Mouse (Mus musculus): ENCODE data around the gene Psme1. TPM values are rescaled to one million over a fixed set of nuclear protein-coding genes. Genes with fewer than 3 reads are reported as not detected.

Psme1 gene
- polyA plus RNA-seq, 1 experiment: 81.7 TPM

DNA sequence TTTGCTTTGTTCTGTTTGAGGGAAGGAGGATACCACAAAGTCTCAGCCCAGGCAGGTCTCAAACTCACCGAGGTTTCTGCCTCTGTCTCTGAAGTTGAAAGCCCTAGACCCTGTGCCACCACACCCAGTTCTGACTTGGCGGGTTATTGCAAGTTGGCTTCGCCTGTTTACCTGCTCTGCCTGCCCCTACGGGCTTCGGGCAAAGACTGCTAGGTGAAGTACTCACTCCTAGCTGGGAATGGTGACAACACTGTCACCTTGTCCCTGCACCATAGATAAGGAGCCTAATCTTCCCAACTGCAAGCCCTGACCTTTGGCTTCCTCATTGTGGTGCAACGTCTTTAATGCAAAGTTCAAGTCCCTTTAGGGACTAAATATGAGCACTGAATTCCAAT lies 7.6 kb downstream of the Psme1 start:
- Histone ChIP-seq H3K36me3 (ENCODE audit: control insufficient read depth, insufficient read depth) (no peaks in the 10 kb centered on the region), H3K79me2 (ENCODE audit: control insufficient read depth, insufficient read depth) (no peaks in the 10 kb centered on the region), H3K27me3 (ENCODE audit: control insufficient read depth, insufficient read depth, insufficient read length) (no peaks in the 10 kb centered on the region), H3ac (ENCODE audit: control insufficient read depth, insufficient read length) (peak overlapping the region; percentile 67), H3K4me2 (ENCODE audit: low read depth) (peak overlapping the region; percentile 77), H3K4me3 (peak overlapping the region; percentile 33)
- TF ChIP-seq TCF3 (IDR thresholded peaks at IDR 0.05; ENCODE audit: insufficient read length, low read depth) (no peak), MAX (IDR thresholded peaks at IDR 0.05; ENCODE audit: low read depth) (no peak), SRF (IDR thresholded peaks at IDR 0.05; ENCODE audit: control insufficient read depth, insufficient read length, low read depth) (no peak), CEBPB (IDR thresholded peaks at IDR 0.05; ENCODE audit: insufficient read depth, poor library complexity, severe bottlenecking) (no peak), MYOD1 (IDR thresholded peaks at IDR 0.05; ENCODE audit: control insufficient read depth in 1 of 3, insufficient read length in 2 of 3, low read depth in 2 of 3) (no peak), USF1 (IDR thresholded peaks at IDR 0.05; ENCODE audit: low read depth) (no peak), E2F4 (IDR thresholded peaks at IDR 0.05; ENCODE audit: insufficient read depth) (no peak), POLR2AphosphoS2 (IDR thresholded peaks at IDR 0.05; ENCODE audit: insufficient read length, low read depth) (no peak), POLR2A (IDR thresholded peaks at IDR 0.05; ENCODE audit: insufficient read length, low read depth) (no peak), TCF12 (IDR thresholded peaks at IDR 0.05; ENCODE audit: insufficient read depth, poor library complexity, severe bottlenecking) (no peak), REST (IDR thresholded peaks at IDR 0.05; ENCODE audit: insufficient read depth, insufficient read length) (no peak), MYOG (IDR thresholded peaks at IDR 0.05; ENCODE audit: control insufficient read depth in 1 of 3, insufficient read depth in 1 of 3, insufficient read length in 2 of 3, low read depth in 2 of 3) (no peak)

DNA sequence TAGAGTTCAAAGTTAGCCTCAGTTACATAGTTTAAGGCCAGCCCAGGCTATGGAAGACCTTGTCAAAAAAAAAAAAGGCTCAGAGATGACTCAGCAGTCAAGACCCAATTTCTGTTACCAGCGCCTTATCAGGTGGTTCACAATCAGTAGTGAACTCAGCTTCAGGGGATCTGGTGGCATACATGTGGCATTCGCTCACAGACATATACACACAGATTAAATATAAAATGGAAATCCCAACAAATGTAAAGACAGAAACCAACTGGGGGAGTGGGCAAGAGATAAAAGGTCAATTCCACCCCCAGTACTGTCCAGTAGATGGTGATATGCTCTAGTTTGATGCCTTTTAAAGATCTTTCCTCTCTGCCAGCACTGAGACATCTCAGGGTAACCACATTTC lies 8.2 kb downstream of the Psme1 start:
- Histone ChIP-seq H3K79me2 (ENCODE audit: control insufficient read depth, insufficient read depth) (no peaks in the 10 kb centered on the region), H3K27me3 (ENCODE audit: control insufficient read depth, insufficient read depth, insufficient read length) (no peaks in the 10 kb centered on the region), H3ac (ENCODE audit: control insufficient read depth, insufficient read length) (no peak overlapping the region), H3K4me2 (ENCODE audit: low read depth) (no peak overlapping the region), H3K4me3 (no peak overlapping the region), H3K36me3 (ENCODE audit: control insufficient read depth, insufficient read depth) (no peaks in the 10 kb centered on the region)
- TF ChIP-seq E2F4 (IDR thresholded peaks at IDR 0.05; ENCODE audit: insufficient read depth) (no peak), MYOD1 (IDR thresholded peaks at IDR 0.05; ENCODE audit: control insufficient read depth in 1 of 3, insufficient read length in 2 of 3, low read depth in 2 of 3) (no peak), TCF12 (IDR thresholded peaks at IDR 0.05; ENCODE audit: insufficient read depth, poor library complexity, severe bottlenecking) (no peak), MYOG (IDR thresholded peaks at IDR 0.05; ENCODE audit: control insufficient read depth in 1 of 3, insufficient read depth in 1 of 3, insufficient read length in 2 of 3, low read depth in 2 of 3) (no peak), POLR2A (IDR thresholded peaks at IDR 0.05; ENCODE audit: insufficient read length, low read depth) (no peak), USF1 (IDR thresholded peaks at IDR 0.05; ENCODE audit: low read depth) (no peak), TCF3 (IDR thresholded peaks at IDR 0.05; ENCODE audit: insufficient read length, low read depth) (no peak), SRF (IDR thresholded peaks at IDR 0.05; ENCODE audit: control insufficient read depth, insufficient read length, low read depth) (no peak), POLR2AphosphoS2 (IDR thresholded peaks at IDR 0.05; ENCODE audit: insufficient read length, low read depth) (no peak), CEBPB (IDR thresholded peaks at IDR 0.05; ENCODE audit: insufficient read depth, poor library complexity, severe bottlenecking) (no peak), REST (IDR thresholded peaks at IDR 0.05; ENCODE audit: insufficient read depth, insufficient read length) (no peak), MAX (IDR thresholded peaks at IDR 0.05; ENCODE audit: low read depth) (no peak)

DNA sequence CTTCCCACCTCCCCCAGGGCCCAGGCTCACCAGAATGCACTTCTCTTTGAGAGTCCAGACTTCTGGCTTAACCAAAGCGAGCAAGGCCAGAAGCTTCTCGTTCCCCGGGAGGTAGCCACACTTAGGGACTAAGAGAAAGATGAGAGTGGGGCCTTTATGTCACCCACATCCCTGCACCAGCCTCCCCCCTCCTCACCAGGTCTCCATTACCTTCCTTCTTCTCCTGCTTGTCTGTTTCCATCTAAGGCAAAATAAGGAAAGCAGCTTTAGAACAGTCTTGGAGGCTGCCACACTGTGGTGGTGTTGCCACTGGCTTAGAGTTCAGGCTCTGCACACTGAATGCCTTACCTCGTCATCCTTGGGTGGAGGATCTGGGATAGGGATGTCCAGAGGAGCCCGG lies 11.3 kb downstream of the Psme1 start:
- H3K79me2 ChIP-seq (ENCODE audit: control insufficient read depth, insufficient read depth): peaks cover 18% of the 10 kb centered on the region
- no peak overlapping the region for H3ac ChIP-seq (ENCODE audit: control insufficient read depth, insufficient read length)
- H3K4me3 ChIP-seq: no peak overlapping the region
- H3K27me3 ChIP-seq (ENCODE audit: control insufficient read depth, insufficient read depth, insufficient read length): no peaks in the 10 kb centered on the region
- H3K36me3 ChIP-seq (ENCODE audit: control insufficient read depth, insufficient read depth): no peaks in the 10 kb centered on the region
- TF ChIP-seq MYOG (IDR thresholded peaks at IDR 0.05; ENCODE audit: control insufficient read depth in 1 of 3, insufficient read depth in 1 of 3, insufficient read length in 2 of 3, low read depth in 2 of 3): no peak
- no peak overlapping the region for H3K4me2 ChIP-seq (ENCODE audit: low read depth)

DNA sequence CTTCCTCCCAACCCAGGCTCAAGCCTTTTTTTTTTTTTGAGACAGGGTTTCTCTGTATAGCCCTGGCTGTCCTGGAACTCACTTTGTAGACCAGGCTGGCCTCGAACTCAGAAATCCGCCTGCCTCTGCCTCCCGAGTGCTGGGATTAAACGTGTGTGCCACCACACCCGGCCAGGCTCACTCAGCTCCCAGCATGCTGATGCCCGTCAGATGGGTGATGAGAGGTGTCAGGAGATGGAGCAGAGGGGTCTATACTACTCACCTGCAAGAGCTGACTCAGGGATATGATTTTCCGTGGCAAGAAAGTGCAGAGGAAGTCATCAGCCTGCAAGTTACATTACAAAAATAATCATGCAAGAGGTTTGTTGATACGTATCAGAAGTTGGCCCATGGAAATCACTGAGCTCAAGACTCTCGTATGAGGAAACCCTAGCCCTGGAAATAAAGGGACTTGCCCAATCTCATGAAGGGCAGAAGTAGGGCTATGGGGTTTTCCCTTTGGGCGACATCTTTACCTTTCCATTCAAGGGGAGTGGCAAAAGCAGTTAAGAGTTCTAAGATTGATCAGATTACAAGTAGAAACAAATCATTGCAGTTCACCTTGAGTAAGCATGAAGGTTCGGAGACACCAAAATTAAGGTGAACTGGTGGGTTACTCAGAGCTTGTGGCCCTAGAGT lies 12.0 kb downstream of the Psme1 start:
- H3K27me3 ChIP-seq (ENCODE audit: control insufficient read depth, insufficient read depth, insufficient read length): no peaks in the 10 kb centered on the region
- H3K4me2 ChIP-seq (ENCODE audit: low read depth): peak overlapping the region; percentile 87
- H3K4me3 ChIP-seq: peak overlapping the region; percentile 89
- peak overlapping the region; percentile 46 for H3ac ChIP-seq (ENCODE audit: control insufficient read depth, insufficient read length)
- TF ChIP-seq MYOD1 (IDR thresholded peaks at IDR 0.05; ENCODE audit: control insufficient read depth in 1 of 3, insufficient read length in 2 of 3, low read depth in 2 of 3) (no peak), TCF12 (IDR thresholded peaks at IDR 0.05; ENCODE audit: insufficient read depth, poor library complexity, severe bottlenecking) (no peak), E2F4 (IDR thresholded peaks at IDR 0.05; ENCODE audit: insufficient read depth) (no peak), USF1 (IDR thresholded peaks at IDR 0.05; ENCODE audit: low read depth) (no peak), MYOG (IDR thresholded peaks at IDR 0.05; ENCODE audit: control insufficient read depth in 1 of 3, insufficient read depth in 1 of 3, insufficient read length in 2 of 3, low read depth in 2 of 3) (no peak), TCF3 (IDR thresholded peaks at IDR 0.05; ENCODE audit: insufficient read length, low read depth) (no peak)
- H3K36me3 ChIP-seq (ENCODE audit: control insufficient read depth, insufficient read depth): no peaks in the 10 kb centered on the region
- H3K79me2 ChIP-seq (ENCODE audit: control insufficient read depth, insufficient read depth): peaks cover 18% of the 10 kb centered on the region

DNA sequence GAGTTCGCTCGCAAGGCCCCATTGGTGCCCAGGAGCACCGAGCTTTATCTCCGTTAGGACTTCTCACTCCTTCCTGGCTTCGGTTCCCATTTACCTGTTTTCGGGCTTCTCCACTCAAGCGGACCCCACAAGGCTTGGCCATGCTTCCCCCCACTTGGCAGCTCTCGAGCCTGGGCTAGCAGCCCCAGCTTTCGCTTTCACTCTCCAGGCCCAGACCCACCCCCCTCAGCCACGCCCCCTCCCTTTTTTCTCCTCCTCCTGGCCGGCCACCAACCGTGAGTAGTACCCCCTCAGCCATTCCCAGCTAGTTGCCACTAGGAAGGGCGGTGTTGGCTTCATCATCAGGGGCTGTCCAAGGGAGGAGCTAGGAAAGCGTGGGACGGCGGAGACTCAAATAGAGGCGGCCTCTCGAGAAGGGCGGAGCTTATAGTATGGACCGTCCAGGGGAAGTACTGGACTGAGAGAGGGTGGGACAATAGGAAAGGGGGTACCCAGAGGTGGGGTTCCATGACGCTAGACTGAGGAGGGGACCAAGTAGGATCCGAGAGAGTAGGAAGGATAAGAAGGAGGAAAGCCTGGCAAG lies 12.9 kb downstream of the Psme1 start, which contains the start of gene Psme2:
TSS of gene Psme2 (minus strand) at position 366 of the 583 bp plus-strand sequence.
- Histone ChIP-seq H3K4me2 (ENCODE audit: low read depth) (peak within 1 kb of the TSS; percentile 87), H3ac (ENCODE audit: control insufficient read depth, insufficient read length) (peak within 1 kb of the TSS; percentile 46), H3K4me3 (peak within 1 kb of the TSS; percentile 89), H3K27me3 (ENCODE audit: control insufficient read depth, insufficient read depth, insufficient read length) (no peaks in the 10 kb centered on the region), H3K79me2 (ENCODE audit: control insufficient read depth, insufficient read depth) (peaks cover 18% of the 10 kb centered on the region), H3K36me3 (ENCODE audit: control insufficient read depth, insufficient read depth) (peaks cover 1% of the 10 kb centered on the region)
- no peak for TF ChIP-seq E2F4 (IDR thresholded peaks at IDR 0.05; ENCODE audit: insufficient read depth)
- no peak for TF ChIP-seq REST (IDR thresholded peaks at IDR 0.05; ENCODE audit: insufficient read depth, insufficient read length)
- TF ChIP-seq SRF (IDR thresholded peaks at IDR 0.05; ENCODE audit: control insufficient read depth, insufficient read length, low read depth): no peak
- no peak for TF ChIP-seq MAX (IDR thresholded peaks at IDR 0.05; ENCODE audit: low read depth)
- TF ChIP-seq TCF3 (IDR thresholded peaks at IDR 0.05; ENCODE audit: insufficient read length, low read depth): no peak
- no peak for TF ChIP-seq POLR2AphosphoS2 (IDR thresholded peaks at IDR 0.05; ENCODE audit: insufficient read length, low read depth)
- no peak for TF ChIP-seq CEBPB (IDR thresholded peaks at IDR 0.05; ENCODE audit: insufficient read depth, poor library complexity, severe bottlenecking)
- no peak for TF ChIP-seq MYOG (IDR thresholded peaks at IDR 0.05; ENCODE audit: control insufficient read depth in 1 of 3, insufficient read depth in 1 of 3, insufficient read length in 2 of 3, low read depth in 2 of 3)
- TF ChIP-seq MYOD1 (IDR thresholded peaks at IDR 0.05; ENCODE audit: control insufficient read depth in 1 of 3, insufficient read length in 2 of 3, low read depth in 2 of 3): no peak
- no peak for TF ChIP-seq USF1 (IDR thresholded peaks at IDR 0.05; ENCODE audit: low read depth)
- TF ChIP-seq TCF12 (IDR thresholded peaks at IDR 0.05; ENCODE audit: insufficient read depth, poor library complexity, severe bottlenecking): no peak
- TF ChIP-seq POLR2A (IDR thresholded peaks at IDR 0.05; ENCODE audit: insufficient read length, low read depth): no peak

All from myocyte (in vitro differentiated cells).